ENCODE assay signal across 8 mouse cellular contexts in genomic region chr10:76031511-76032401, GRCm38 (mm10). TPM values are rescaled to one million over a fixed set of nuclear protein-coding genes. Genes with fewer than 3 reads are reported as not detected.
DNase-seq lines count a peak whose midpoint lies in the region; ATAC-seq and TF ChIP-seq lines count a peak whose summit lies in the region.

No protein-coding gene starts in this region.

- no peaks in the 10 kb centered on the region for H3K36me3 ChIP-seq in spleen, adult 2 months (ENCODE audit: control insufficient read depth, insufficient read depth, low read length)
- H3K36me3 ChIP-seq in hindbrain, embryonic 12.5 days, result peaks cover 1% of the 10 kb centered on the region; the same call in 1 of the 2 replicates
- H3K36me3 ChIP-seq in stomach, postnatal 0 days (ENCODE audit: control insufficient read depth, insufficient read depth, low read length), result no peaks in the 10 kb centered on the region

- peak overlapping the region; percentile 90 for H3K4me2 ChIP-seq in hindbrain, embryonic 12.5 days (replicated peaks)
- peak overlapping the region; percentile 60 for H3K4me2 ChIP-seq in stomach, postnatal 0 days (replicated peaks; ENCODE audit: low read depth)

- DNase-seq in cerebellum, adult 18-20 months, result peak; percentile 52 to 66
- DNase-seq in spleen, adult 2 months (ENCODE audit: low read depth in 1 of 2, low spot score in 2 of 2), result no peak
- no peak for DNase-seq in spleen, postnatal 14 days (ENCODE audit: low spot score in 2 of 2)
- DNase-seq in lung, postnatal 10 days, result peak; percentile 27
- DNase-seq in stomach, postnatal 0 days (ENCODE audit: low spot score), result no peak

- TF ChIP-seq EP300 in stomach, postnatal 0 days (optimal IDR thresholded peaks at IDR 0.05), result no peak

- WGBS in spleen, adult 2 months, result 49% methylated on average over 14 of the region's 14 CpGs
- WGBS in hindbrain, embryonic 12.5 days, result 56% methylated on average over 14 of the region's 14 CpGs
- 47% methylated on average over 14 of the region's 14 CpGs for WGBS in stomach, postnatal 0 days

- TF ChIP-seq CTCF in spleen, adult 2 months (IDR thresholded peaks at IDR 0.05; ENCODE audit: extremely low read depth, insufficient read depth, insufficient read length, insufficient replicate concordance), result no peak
- no peak for TF ChIP-seq CTCF in stomach, postnatal 0 days (IDR thresholded peaks at IDR 0.05; ENCODE audit: low read depth)

- peak overlapping the region; percentile 62 for H3K4me3 ChIP-seq in spleen, adult 2 months (ENCODE audit: extremely low read depth, insufficient read depth, insufficient read length)
- H3K4me3 ChIP-seq in hindbrain, embryonic 12.5 days, result peak overlapping the region; percentile 91
- H3K4me3 ChIP-seq in stomach, postnatal 0 days (ENCODE audit: low read depth, low read length), result peak overlapping the region; percentile 83

- no peak for TF ChIP-seq POLR2A in spleen, adult 2 months (IDR thresholded peaks at IDR 0.05; ENCODE audit: low read depth, low read length)

- no peak for ATAC-seq in cerebellum, adult (ENCODE audit: insufficient number of reproducible peaks, low FRiP score, low TSS enrichment)
- peak; percentile 73; the same call in 1 of the 2 replicates for ATAC-seq in hindbrain, embryonic 12.5 days (ENCODE audit: low FRiP score)
- ATAC-seq in stomach, postnatal 0 days (ENCODE audit: low FRiP score, low TSS enrichment), result peak; percentile 67
- no peak for ATAC-seq in frontal cortex, adult (ENCODE audit: low TSS enrichment)

- H3K4me1 ChIP-seq in spleen, adult 2 months (ENCODE audit: control insufficient read depth, insufficient read depth, insufficient read length), result peaks cover 6% of the 10 kb centered on the region; the same call in 1 of the 2 replicates
- peaks cover 9% of the 10 kb centered on the region for H3K4me1 ChIP-seq in hindbrain, embryonic 12.5 days
- H3K4me1 ChIP-seq in stomach, postnatal 0 days (replicated peaks; ENCODE audit: control insufficient read depth, insufficient read depth), result no peaks in the 10 kb centered on the region

- H3K9me3 ChIP-seq in hindbrain, embryonic 12.5 days (replicated peaks), result no peaks in the 10 kb centered on the region
- H3K9me3 ChIP-seq in stomach, postnatal 0 days (ENCODE audit: control insufficient read depth, low read length), result no peaks in the 10 kb centered on the region

- no peak overlapping the region for H3K27ac ChIP-seq in spleen, adult 2 months (ENCODE audit: insufficient read depth, low read length)
- peak overlapping the region; percentile 76 for H3K27ac ChIP-seq in hindbrain, embryonic 12.5 days
- peak overlapping the region; percentile 74 for H3K27ac ChIP-seq in stomach, postnatal 0 days (replicated peaks)

- no peaks in the 10 kb centered on the region for H3K27me3 ChIP-seq in spleen, adult 2 months (ENCODE audit: control insufficient read depth, insufficient read depth, low read length)
- H3K27me3 ChIP-seq in hindbrain, embryonic 12.5 days, result no peaks in the 10 kb centered on the region
- H3K27me3 ChIP-seq in stomach, postnatal 0 days (ENCODE audit: control insufficient read depth, insufficient read depth, low read length), result no peaks in the 10 kb centered on the region

- peak overlapping the region; percentile 91 for H3K9ac ChIP-seq in hindbrain, embryonic 12.5 days
- H3K9ac ChIP-seq in stomach, postnatal 0 days (ENCODE audit: low read length), result peak overlapping the region; percentile 92

RNA-seq across cellular contexts. Expression of gene Zfp280b, which starts 0.7 kb away (rescaled TPM):
- polyA plus RNA-seq in spleen, adult 2 months (2012; rRNA removed), result 5.7 TPM in 2 replicates
- 20.4 and 24.5 TPM in 2 replicates for polyA plus RNA-seq in hindbrain, embryonic 12.5 days (2016; fragmentation: Nextera tagmentation; extraction: Ambion mirVana)
- polyA plus RNA-seq in stomach, postnatal 0 days (2015; fragmentation: Nextera tagmentation; extraction: Ambion mirVana), result 5.7 and 6.1 TPM in 2 replicates

Comparison
In these comparisons a context has a peak if more than half of its experiments do, and no peak if none do; other contexts are left out.
1. DNase-seq: peak in cerebellum, adult 18-20 months (2 of 2) and lung, postnatal 10 days (single experiment); none in spleen, adult 2 months (0 of 2), spleen, postnatal 14 days (0 of 2) and stomach, postnatal 0 days (single experiment).
2. ATAC-seq: peak in hindbrain, embryonic 12.5 days (single experiment) and stomach, postnatal 0 days (single experiment); none in cerebellum, adult (single experiment) and frontal cortex, adult (single experiment).
3. Peak in every context shown above with its lines, with median percentiles within 50 percentile points of each other: H3K4me3 ChIP-seq.